Mouse (Mus musculus) hindlimb bud, embryonic 11.5 days (tissue): ENCODE measurements around the gene Foxa1.

Experiments
- DNase-seq: peaks from one replicate; pipeline ENCODE4 v3.0.0-alpha.2; 2012; ENCODE audit warnings: low read depth, low spot score; ENCODE audit errors: extremely low spot score

The Foxa1 gene

DNA sequence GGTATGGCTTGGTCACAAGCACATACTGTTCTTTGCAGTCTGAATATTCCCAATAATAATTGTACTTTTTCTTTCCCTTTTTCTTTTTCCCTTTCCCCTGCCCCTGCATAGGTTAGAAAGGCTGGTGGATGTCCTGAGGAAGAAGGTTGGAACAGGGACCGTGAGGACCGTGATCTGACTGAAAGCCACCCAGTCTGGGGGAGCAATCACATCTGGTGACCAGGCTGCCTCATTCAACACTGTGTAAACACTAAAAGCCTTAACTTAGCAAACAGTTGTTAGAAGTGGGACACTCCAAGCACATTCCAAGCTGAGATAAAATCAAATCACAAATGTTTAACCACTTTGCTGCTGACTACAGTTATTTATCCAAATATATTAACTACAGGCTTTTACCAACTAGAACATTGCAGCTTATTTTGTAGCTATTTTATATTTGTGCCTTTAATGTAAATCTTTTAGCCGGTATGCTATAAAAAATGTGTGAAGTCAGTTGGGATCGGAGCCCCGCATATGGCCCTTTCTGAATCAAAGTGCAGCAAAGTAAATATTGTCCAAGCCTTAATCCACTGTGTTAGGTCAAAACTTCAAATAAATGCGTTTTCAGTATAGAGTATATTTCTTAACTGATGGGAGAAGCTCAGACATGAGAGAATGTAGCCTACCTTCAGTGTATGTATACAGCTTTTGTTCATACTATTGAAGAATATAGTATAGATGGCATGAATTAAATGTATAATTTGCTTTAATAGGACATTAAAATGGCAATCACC is 50.2 kb downstream of the Foxa1 start:
- no peak for DNase-seq
